Mouse (Mus musculus): ENCODE results near the gene Adam1a. TPM values are rescaled to one million over a fixed set of nuclear protein-coding genes. Genes with fewer than 3 reads are reported as not detected.

Adam1a gene
- polyA plus RNA-seq, 1 experiment from 2014 or later, result 3.9 TPM

- ATAC-seq (ENCODE audit: low FRiP score), result peak; percentile 17
- H3K4me2 ChIP-seq, result peak overlapping the region; percentile 69
Measured at GRCm38 (mm10) chr5:121546530-121546895, 1.2 kb upstream of the Adam1a start.

DNA sequence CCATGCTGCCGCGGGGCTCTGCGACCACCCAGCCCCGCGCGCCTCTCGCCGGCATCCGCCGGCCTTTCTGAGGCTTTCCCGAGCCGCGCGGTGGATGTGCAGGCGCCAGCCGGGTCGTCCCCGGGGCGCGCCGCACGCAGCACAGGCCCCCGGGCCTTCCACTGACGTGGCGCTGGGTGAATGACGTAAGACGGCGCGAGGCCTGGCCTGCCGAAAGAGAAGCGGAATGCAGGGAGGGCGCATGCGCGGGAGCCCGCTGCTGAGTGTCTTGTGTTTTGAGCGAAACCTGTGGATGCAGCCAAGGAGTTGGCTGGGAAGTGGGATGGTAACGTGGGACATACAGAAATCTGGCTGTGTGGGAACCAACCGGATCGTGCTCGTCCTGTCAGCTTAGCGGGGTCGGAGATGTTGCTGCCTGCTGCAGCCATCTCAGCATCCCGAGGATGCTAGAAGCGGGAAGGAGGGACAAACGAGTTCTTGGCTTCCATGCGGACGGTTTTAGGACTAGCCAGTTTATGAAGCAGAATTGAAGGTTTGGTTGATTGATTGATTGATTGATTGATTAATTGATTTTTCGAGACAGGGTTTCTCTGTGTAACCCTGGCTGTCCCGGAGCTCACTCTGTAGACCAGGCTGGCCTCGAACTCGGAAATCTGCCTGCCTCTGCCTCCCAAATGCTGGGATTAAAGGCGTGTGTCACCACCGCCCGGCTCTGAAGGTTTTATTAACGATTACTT is 679 bp upstream of the Adam1a start, which contains the start of gene Mapkapk5:
Mapkapk5 (minus strand) TSS at position 113 of the 737 bp plus-strand sequence.
- peak within 1 kb of the TSS; percentile 100 for H3K4me3 ChIP-seq
- H3K9me3 ChIP-seq, result no peaks in the 10 kb centered on the region
- H3K27ac ChIP-seq, result peak within 1 kb of the TSS; percentile 97
- no peaks in the 10 kb centered on the region for H3K36me3 ChIP-seq
- 2% methylated on average over 55 of the region's 55 CpGs for WGBS
- H3K9ac ChIP-seq, result peak within 1 kb of the TSS; percentile 99
- peak; percentile 91 for ATAC-seq (ENCODE audit: low FRiP score)
- H3K27me3 ChIP-seq, result no peaks in the 10 kb centered on the region
- peak within 1 kb of the TSS; percentile 80 for H3K4me2 ChIP-seq
- peaks cover 38% of the 10 kb centered on the region for H3K4me1 ChIP-seq (replicated peaks)

More at GRCm38 (mm10) chr5:121546530-121546895, 1.2 kb upstream of the Adam1a start:
- 47% methylated on average over 6 of the region's 6 CpGs for WGBS
- peaks cover 38% of the 10 kb centered on the region for H3K4me1 ChIP-seq (replicated peaks)
- peak overlapping the region; percentile 97 for H3K27ac ChIP-seq
- no peaks in the 10 kb centered on the region for H3K36me3 ChIP-seq
- peak overlapping the region; percentile 99 for H3K9ac ChIP-seq
- no peaks in the 10 kb centered on the region for H3K27me3 ChIP-seq
- H3K9me3 ChIP-seq, result no peaks in the 10 kb centered on the region
- H3K4me3 ChIP-seq, result peak overlapping the region; percentile 100

DNA sequence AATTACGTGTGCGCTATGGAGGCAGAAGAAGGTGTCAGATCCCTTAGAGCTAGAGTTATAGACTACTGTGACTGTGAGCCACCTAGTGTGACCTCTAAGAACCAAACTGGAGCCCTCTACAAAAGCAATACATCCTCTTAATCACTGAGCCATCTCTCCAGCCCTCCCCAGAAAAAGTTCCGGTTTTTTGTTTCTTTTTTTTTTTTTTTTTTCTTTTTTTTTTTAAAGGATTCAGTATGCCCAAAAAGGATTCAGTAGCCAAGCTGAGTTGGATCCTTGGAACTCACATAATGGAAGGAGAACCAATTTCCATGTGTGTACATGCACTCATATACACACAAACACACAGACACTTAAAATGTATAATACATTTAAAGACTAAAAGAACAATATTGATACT is 1.9 kb downstream of the Adam1a start:
- H3K27ac ChIP-seq, result no peak overlapping the region
- no peak for ATAC-seq (ENCODE audit: low FRiP score)
- H3K4me2 ChIP-seq, result no peak overlapping the region
- no peaks in the 10 kb centered on the region for H3K9me3 ChIP-seq
- WGBS, result 87% methylated on average over 3 of the region's 3 CpGs
- H3K36me3 ChIP-seq, result peaks cover 3% of the 10 kb centered on the region; the same call in 1 of the 2 replicates
- H3K4me1 ChIP-seq (replicated peaks), result peaks cover 38% of the 10 kb centered on the region
- peak overlapping the region; percentile 46; the same call in 1 of the 2 replicates for H3K9ac ChIP-seq
- H3K27me3 ChIP-seq, result no peaks in the 10 kb centered on the region
- no peak overlapping the region for H3K4me3 ChIP-seq

DNA sequence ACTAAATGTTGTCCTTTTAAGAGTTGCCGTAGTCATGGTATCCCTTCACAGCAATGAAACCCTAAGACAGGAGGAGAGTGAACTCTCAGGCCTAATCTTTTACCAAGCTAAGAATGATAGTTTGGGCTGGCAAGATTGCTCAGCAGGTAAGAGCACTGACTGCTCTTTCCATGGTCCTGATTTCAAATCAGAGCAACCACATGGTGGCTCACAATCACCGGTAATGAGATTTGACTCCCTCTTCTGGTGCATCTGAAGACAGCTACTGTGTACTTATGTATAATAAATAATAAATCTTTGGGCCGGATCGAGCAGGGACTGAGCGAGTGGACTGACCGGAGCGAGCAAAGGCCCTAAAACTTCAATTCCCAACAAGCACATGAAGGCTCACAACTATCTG is 4.0 kb downstream of the Adam1a start:
- H3K27me3 ChIP-seq, result no peaks in the 10 kb centered on the region
- 88% methylated on average over 7 of the region's 7 CpGs for WGBS
- H3K36me3 ChIP-seq, result peaks cover 16% of the 10 kb centered on the region
- no peaks in the 10 kb centered on the region for H3K9me3 ChIP-seq
- no peak overlapping the region for H3K4me2 ChIP-seq
- no peak overlapping the region for H3K4me3 ChIP-seq
- H3K27ac ChIP-seq, result no peak overlapping the region
- peaks cover 30% of the 10 kb centered on the region for H3K4me1 ChIP-seq (replicated peaks)
- H3K9ac ChIP-seq, result no peak overlapping the region
- ATAC-seq (ENCODE audit: low FRiP score), result no peak

GRCm38 (mm10) chr5:121540066-121540465 is 5.2 kb downstream of the Adam1a start:
- Histone ChIP-seq H3K4me2 (no peak overlapping the region), H3K9me3 (no peaks in the 10 kb centered on the region), H3K4me1 (replicated peaks) (peaks cover 29% of the 10 kb centered on the region), H3K36me3 (peaks cover 28% of the 10 kb centered on the region), H3K4me3 (no peak overlapping the region), H3K27me3 (no peaks in the 10 kb centered on the region), H3K27ac (no peak overlapping the region), H3K9ac (no peak overlapping the region)
- 91% methylated on average over 5 of the region's 5 CpGs for WGBS
- no peak for ATAC-seq (ENCODE audit: low FRiP score)

DNA sequence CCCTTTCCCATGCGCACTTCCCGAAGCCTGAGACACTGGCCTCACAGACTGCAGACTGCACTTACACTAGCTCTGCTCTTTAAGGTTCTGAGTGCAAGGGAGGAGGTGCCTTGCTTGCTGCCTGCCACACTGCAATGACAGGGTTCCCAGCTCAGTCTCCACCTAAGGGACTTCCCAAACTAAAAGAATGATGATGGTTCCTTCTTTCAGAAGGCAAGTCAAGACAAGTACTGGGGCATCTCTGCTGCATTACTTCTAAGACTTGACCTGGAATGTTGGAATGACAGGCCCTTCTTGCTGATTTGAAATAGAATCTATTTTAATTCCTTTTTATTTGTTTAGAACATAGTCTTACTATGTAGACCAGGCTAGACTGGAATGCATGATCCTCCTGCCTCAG is 7.7 kb downstream of the Adam1a start:
- no peak overlapping the region for H3K9ac ChIP-seq
- WGBS, result 83% methylated on average over 2 of the region's 2 CpGs
- no peaks in the 10 kb centered on the region for H3K27me3 ChIP-seq
- H3K36me3 ChIP-seq, result peaks cover 51% of the 10 kb centered on the region
- H3K4me2 ChIP-seq, result no peak overlapping the region
- H3K27ac ChIP-seq, result no peak overlapping the region
- peaks cover 7% of the 10 kb centered on the region for H3K4me1 ChIP-seq (replicated peaks)
- H3K4me3 ChIP-seq, result no peak overlapping the region
- no peaks in the 10 kb centered on the region for H3K9me3 ChIP-seq
- ATAC-seq (ENCODE audit: low FRiP score), result no peak

- no peak overlapping the region for H3K4me2 ChIP-seq
- H3K36me3 ChIP-seq, result peaks cover 56% of the 10 kb centered on the region
- no peaks in the 10 kb centered on the region for H3K27me3 ChIP-seq
- no peak overlapping the region for H3K9ac ChIP-seq
- no peak overlapping the region for H3K4me3 ChIP-seq
- H3K9me3 ChIP-seq, result no peaks in the 10 kb centered on the region
- ATAC-seq (ENCODE audit: low FRiP score), result no peak
- H3K27ac ChIP-seq, result no peak overlapping the region
- WGBS, result 47% methylated on average over 7 of the region's 7 CpGs
- H3K4me1 ChIP-seq (replicated peaks), result peaks cover 2% of the 10 kb centered on the region
Measured at GRCm38 (mm10) chr5:121536921-121537555, 8.2 kb downstream of the Adam1a start.

DNA sequence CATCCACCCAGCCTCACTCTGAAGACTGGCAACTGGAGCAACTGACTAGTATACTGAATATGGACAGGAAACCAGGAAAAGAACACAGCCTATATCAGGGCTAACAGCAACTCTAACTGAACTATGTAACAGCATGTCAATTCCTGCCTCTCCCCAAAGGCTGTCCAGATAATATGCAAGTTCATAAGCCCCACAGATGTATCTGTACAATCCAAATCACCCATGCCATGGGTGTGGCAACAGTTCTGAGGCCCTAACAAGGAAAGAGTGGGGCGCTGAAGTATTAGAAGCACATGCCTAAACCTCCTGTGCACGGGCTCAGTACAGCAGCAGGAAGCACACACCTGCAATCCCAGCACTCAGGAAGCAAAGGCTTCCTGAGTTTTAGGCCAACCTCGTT is 10.2 kb downstream of the Adam1a start:
- Histone ChIP-seq H3K27me3 (no peaks in the 10 kb centered on the region), H3K9ac (no peak overlapping the region), H3K4me1 (replicated peaks) (no peaks in the 10 kb centered on the region), H3K4me2 (no peak overlapping the region), H3K4me3 (no peak overlapping the region), H3K27ac (no peak overlapping the region), H3K36me3 (peaks cover 73% of the 10 kb centered on the region), H3K9me3 (no peaks in the 10 kb centered on the region)
- 97% methylated on average over 3 of the region's 3 CpGs for WGBS
- no peak for ATAC-seq (ENCODE audit: low FRiP score)

- H3K4me3 ChIP-seq, result no peak overlapping the region
- no peaks in the 10 kb centered on the region for H3K4me1 ChIP-seq (replicated peaks)
- no peak overlapping the region for H3K4me2 ChIP-seq
- H3K27ac ChIP-seq, result no peak overlapping the region
- no peak for ATAC-seq (ENCODE audit: low FRiP score)
- H3K27me3 ChIP-seq, result no peaks in the 10 kb centered on the region
- H3K9me3 ChIP-seq, result no peaks in the 10 kb centered on the region
- 93% methylated on average over 5 of the region's 5 CpGs for whole genome bisulfite sequencing
- H3K9ac ChIP-seq, result no peak overlapping the region
- H3K36me3 ChIP-seq, result peaks cover 79% of the 10 kb centered on the region
Measured at GRCm38 (mm10) chr5:121534521-121534920, 10.8 kb downstream of the Adam1a start.

DNA sequence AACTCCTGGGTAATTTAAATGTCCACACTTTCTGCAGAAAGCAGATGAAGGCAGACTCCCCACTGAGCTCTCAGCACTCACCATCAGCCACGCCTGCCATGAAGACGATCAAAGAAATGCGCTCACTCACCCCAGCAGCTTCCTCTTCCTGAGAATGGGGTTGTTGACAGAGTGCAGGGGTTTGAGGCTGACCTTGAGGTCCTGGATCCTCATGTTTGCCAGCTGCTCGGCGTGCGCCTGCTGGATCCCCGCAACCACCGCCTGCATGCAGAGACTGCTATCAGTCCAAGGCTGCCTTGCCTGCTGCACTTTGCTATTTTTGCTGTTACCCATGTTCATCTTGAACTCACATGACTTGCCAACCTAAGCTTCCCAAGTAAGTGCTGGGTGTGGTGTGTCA is 18.3 kb downstream of the Adam1a start:
- Histone ChIP-seq H3K4me1 (replicated peaks) (no peaks in the 10 kb centered on the region), H3K27ac (no peak overlapping the region), H3K9ac (no peak overlapping the region), H3K4me3 (no peak overlapping the region), H3K36me3 (peaks cover 80% of the 10 kb centered on the region), H3K27me3 (no peaks in the 10 kb centered on the region), H3K9me3 (no peaks in the 10 kb centered on the region), H3K4me2 (no peak overlapping the region)
- 84% methylated on average over 8 of the region's 8 CpGs for WGBS
- no peak for ATAC-seq (ENCODE audit: low FRiP score)

DNA sequence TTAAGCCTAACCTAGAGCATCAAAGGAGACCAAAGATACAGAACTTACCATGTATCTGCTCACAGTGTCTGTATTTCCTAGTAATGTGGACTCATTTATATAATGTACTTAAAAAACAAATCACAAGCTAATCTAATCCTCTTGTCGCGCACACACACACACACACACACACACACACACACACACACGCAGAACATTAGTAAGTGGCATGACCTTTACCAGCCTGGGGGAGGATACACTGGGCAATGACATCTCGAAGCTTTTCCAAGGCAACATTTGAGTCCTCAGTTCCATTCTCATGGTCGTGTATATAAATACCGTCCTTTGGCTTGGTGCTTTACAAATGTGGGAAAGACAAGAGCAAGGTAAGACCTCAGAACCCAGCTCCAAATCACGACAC is 18.8 kb downstream of the Adam1a start:
- H3K4me1 ChIP-seq (replicated peaks), result no peaks in the 10 kb centered on the region
- no peak overlapping the region for H3K4me3 ChIP-seq
- peaks cover 77% of the 10 kb centered on the region for H3K36me3 ChIP-seq
- ATAC-seq (ENCODE audit: low FRiP score), result no peak
- H3K4me2 ChIP-seq, result no peak overlapping the region
- H3K9ac ChIP-seq, result no peak overlapping the region
- no peaks in the 10 kb centered on the region for H3K27me3 ChIP-seq
- WGBS, result 78% methylated on average over 7 of the region's 7 CpGs
- no peaks in the 10 kb centered on the region for H3K9me3 ChIP-seq
- H3K27ac ChIP-seq, result no peak overlapping the region

GRCm38 (mm10) chr5:121525774-121526450 is 19.4 kb downstream of the Adam1a start:
- no peaks in the 10 kb centered on the region for H3K9me3 ChIP-seq
- no peaks in the 10 kb centered on the region for H3K27me3 ChIP-seq
- no peak overlapping the region for H3K4me2 ChIP-seq
- no peak overlapping the region for H3K27ac ChIP-seq
- no peaks in the 10 kb centered on the region for H3K4me1 ChIP-seq (replicated peaks)
- peaks cover 77% of the 10 kb centered on the region for H3K36me3 ChIP-seq
- H3K4me3 ChIP-seq, result no peak overlapping the region
- no peak overlapping the region for H3K9ac ChIP-seq
- WGBS, result 90% methylated on average over 14 of the region's 14 CpGs
- no peak for ATAC-seq (ENCODE audit: low FRiP score)

Measured in hindbrain, embryonic 13.5 days (tissue).